Mouse (Mus musculus) hindbrain, embryonic 10.5 days (tissue): ENCODE measurements around the gene Ddhd1. TPM values are rescaled to one million over a fixed set of nuclear protein-coding genes. Genes with fewer than 3 reads are reported as not detected.

Experiments
- DNase-seq: peaks from one replicate; pipeline ENCODE4 v3.0.0-alpha.2; 2017; ENCODE audit warnings: low spot score
- H3K27ac ChIP-seq: fragments of 300-500 bp; sonication (generic); 2 replicates; pipeline ENCODE4 v1.5.1; 2016; ENCODE audit warnings: mild to moderate bottlenecking, moderate library complexity
- H3K27me3 ChIP-seq: fragments of 300-500 bp; sonication (generic); 2 replicates; pipeline ENCODE4 v1.6.1; 2016; ENCODE audit warnings: mild to moderate bottlenecking; ENCODE audit not compliant: poor library complexity, insufficient read depth, severe bottlenecking
- H3K36me3 ChIP-seq: fragments of 300-500 bp; sonication (generic); 2 replicates; pipeline ENCODE4 v1.6.1; 2016; ENCODE audit warnings: mild to moderate bottlenecking, moderate library complexity
- H3K4me1 ChIP-seq: fragments of 300-500 bp; sonication (generic); replicated peaks from 2 replicates; pipeline ENCODE4 v1.6.1; 2016; ENCODE audit warnings: mild to moderate bottlenecking
- H3K4me3 ChIP-seq: fragments of 300-500 bp; sonication (generic); 2 replicates; pipeline ENCODE4 v1.5.1; 2016; ENCODE audit warnings: mild to moderate bottlenecking, moderate library complexity
- H3K9me3 ChIP-seq: fragments of 300-500 bp; sonication (generic); 2 replicates; pipeline ENCODE4 v1.6.1; 2016; ENCODE audit warnings: mild to moderate bottlenecking, moderate library complexity
- WGBS: fragments of 180-500 bp; shearing (Covaris S2); methylation state at CpG from one replicate; pipeline ENCODE4 v1.1.7; 2016; 5-methylcytosine and 5-hydroxymethylcytosine counted together
- polyA plus RNA-seq: library from polyadenylated mRNA; unstranded; fragments of >200 nt; fragmentation: Nextera tagmentation; extraction: Ambion mirVana; gene quantifications from 2 replicates; pipeline ENCODE4 v1.2.1, GENCODE M21; 2016

Gene Ddhd1
- polyA plus RNA-seq, 1 experiment from 2014 or later = 8.5 TPM

DNA sequence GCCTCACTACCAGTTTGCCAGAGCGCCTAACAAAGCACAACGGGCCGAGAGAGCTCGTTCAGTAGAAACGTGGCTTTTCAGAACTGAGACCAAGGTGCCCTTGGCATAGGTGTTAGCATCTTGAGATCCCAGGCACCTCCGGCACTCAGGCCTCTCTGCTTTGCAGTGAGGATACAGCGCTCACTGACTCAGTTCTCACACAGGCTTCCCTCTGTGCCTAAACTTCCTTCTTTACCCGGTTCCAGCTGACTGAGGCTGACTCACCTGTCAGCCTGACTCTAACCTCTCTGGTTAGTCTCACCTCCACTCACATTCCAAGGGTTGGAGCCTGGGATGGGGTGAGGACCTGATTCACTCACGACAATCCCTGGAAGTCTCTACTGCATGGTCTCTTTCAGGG lies 15.7 kb downstream of the Ddhd1 start:
- H3K9me3 ChIP-seq = no peaks in the 10 kb centered on the region
- no peaks in the 10 kb centered on the region for H3K27me3 ChIP-seq
- H3K27ac ChIP-seq = no peak overlapping the region; the same call in 1 of the 2 replicates
- H3K4me1 ChIP-seq = peaks cover 39% of the 10 kb centered on the region
- no peaks in the 10 kb centered on the region for H3K36me3 ChIP-seq
- 83% methylated on average over 9 of the region's 9 CpGs for WGBS
- no peak overlapping the region for H3K4me3 ChIP-seq
- no peak for DNase-seq

DNA sequence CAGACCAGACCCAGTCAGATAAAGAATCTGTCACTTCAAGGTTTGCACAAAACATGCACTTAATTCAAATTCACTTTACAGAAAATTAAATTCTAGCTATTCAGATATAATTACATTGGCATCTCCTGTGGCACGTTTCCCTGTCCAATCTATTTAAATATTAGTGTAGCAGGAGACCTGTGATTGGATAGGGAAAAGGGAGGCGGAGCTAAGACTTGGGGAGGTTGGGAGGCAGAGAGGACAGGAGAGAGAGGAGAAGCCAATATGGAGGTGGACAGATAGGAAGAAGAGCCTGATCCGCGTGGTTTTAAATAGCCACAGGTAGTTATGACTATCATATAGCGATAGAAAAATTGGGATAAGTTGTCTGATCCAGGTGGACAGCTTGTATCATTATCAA lies 19.2 kb downstream of the Ddhd1 start:
- Histone ChIP-seq H3K9me3 (no peaks in the 10 kb centered on the region), H3K27me3 (no peaks in the 10 kb centered on the region), H3K27ac (no peak overlapping the region), H3K4me1 (peaks cover 22% of the 10 kb centered on the region), H3K36me3 (no peaks in the 10 kb centered on the region), H3K4me3 (no peak overlapping the region)
- no peak for DNase-seq
- WGBS = 68% methylated on average over 5 of the region's 5 CpGs

DNA sequence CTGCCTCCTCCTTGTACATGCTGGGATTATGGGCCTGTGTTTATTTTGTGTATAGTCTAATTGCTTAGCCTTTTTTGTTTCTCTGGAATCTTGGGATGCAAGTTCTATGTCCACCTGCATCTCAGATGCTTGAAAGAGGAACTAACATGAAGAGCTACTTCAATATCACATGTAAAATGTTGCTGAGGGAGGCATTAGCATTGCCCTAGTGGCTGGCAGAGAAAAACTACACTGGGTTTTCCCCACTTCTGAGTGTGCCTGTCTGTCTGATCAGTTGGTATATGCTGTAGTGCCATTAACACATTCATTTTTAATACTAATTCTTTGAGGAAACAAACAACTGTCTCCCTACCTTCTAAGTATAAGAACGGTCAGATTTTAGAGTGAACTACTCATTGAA lies 22.4 kb downstream of the Ddhd1 start:
- no peaks in the 10 kb centered on the region for H3K9me3 ChIP-seq
- no peak overlapping the region for H3K4me3 ChIP-seq
- peaks cover 7% of the 10 kb centered on the region for H3K4me1 ChIP-seq
- 94% methylated on average over 1 of the region's 1 CpGs for WGBS
- H3K36me3 ChIP-seq = no peaks in the 10 kb centered on the region
- H3K27ac ChIP-seq = no peak overlapping the region
- no peaks in the 10 kb centered on the region for H3K27me3 ChIP-seq
- DNase-seq = no peak

DNA sequence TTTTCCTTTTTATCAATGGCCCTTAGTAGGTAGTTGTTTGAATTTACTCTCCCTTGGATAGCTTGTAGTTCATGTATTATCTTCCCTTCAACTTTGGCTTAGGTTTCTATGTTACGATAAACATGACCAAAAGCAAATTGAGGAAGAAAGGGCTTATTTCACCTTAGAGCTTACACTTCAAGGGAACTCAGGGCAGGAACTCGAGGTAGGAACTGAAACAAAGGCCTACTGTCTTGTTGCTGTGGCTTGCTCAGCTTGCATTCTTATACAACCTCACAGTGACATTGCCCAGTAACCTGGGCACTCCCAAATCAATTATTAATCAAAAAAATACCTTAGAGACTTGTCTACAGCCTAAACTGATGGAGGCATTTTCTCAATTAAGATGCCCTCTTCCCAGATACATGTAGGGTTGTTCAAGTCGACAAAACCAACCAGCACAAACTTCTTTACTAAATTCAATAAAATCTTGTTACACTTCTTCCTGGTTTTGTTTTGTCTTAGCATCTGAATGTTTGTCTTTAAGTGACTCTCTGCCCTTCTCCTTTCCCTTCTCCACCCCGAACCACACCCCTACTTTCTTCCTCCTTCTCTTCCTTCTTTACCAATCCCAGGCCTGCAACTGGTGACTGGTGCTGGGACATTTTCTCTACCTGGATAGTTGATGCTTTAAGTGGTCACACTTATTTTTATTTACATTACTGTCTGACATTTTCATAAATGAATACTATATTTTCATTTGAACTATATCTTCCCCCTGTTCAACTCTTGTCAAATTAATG lies 25.0 kb downstream of the Ddhd1 start:
- H3K4me3 ChIP-seq = no peak overlapping the region
- H3K36me3 ChIP-seq = no peaks in the 10 kb centered on the region
- no peaks in the 10 kb centered on the region for H3K4me1 ChIP-seq
- DNase-seq = no peak
- H3K27ac ChIP-seq = no peak overlapping the region
- no peaks in the 10 kb centered on the region for H3K9me3 ChIP-seq
- no peaks in the 10 kb centered on the region for H3K27me3 ChIP-seq
- WGBS = 84% methylated on average over 4 of the region's 4 CpGs

DNA sequence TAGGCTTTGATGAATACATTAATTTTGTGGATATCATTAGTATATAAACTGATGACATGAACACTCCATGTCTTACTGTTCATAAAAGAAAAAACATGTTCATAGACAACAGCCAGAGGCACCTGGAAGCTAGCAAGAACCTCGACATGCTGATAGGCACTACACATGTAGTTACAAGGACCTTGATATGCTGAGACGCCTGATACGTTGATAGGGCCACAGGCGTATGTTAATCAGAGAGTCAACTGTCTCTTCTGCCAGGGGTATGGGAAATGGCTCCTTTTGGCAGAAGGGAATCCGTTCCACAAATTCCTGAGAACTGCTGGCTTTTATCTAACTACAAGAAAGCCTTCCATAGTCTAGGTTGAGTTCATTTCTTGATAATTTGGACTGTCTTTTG lies 27.4 kb downstream of the Ddhd1 start:
- Histone ChIP-seq H3K36me3 (no peaks in the 10 kb centered on the region), H3K9me3 (no peaks in the 10 kb centered on the region), H3K4me3 (no peak overlapping the region), H3K27ac (no peak overlapping the region), H3K27me3 (no peaks in the 10 kb centered on the region), H3K4me1 (no peaks in the 10 kb centered on the region)
- 87% methylated on average over 5 of the region's 5 CpGs for WGBS
- no peak for DNase-seq

DNA sequence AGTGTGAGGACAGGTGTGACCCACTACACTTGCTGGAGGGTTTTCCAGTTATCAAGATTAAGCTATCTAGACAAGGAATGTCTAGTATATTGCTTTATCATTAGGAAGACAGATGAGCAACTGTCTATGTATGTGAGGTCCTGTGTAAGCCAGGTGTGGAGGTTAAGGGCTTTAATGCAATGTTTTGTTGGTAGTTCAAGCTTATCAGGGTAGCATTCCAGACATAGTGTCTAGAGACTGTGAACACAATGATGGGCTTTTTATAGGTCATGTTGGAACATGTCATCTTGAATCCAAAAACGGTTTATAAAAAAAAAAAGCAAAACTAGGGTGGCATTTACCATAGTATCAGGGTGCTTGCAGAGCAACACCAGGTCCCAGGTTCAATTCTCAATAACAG lies 28.0 kb downstream of the Ddhd1 start:
- no peaks in the 10 kb centered on the region for H3K36me3 ChIP-seq
- no peak for DNase-seq
- no peaks in the 10 kb centered on the region for H3K4me1 ChIP-seq
- no peak overlapping the region for H3K4me3 ChIP-seq
- 88% methylated on average over 1 of the region's 1 CpGs for WGBS
- H3K27me3 ChIP-seq = no peaks in the 10 kb centered on the region
- no peak overlapping the region for H3K27ac ChIP-seq
- no peaks in the 10 kb centered on the region for H3K9me3 ChIP-seq

DNA sequence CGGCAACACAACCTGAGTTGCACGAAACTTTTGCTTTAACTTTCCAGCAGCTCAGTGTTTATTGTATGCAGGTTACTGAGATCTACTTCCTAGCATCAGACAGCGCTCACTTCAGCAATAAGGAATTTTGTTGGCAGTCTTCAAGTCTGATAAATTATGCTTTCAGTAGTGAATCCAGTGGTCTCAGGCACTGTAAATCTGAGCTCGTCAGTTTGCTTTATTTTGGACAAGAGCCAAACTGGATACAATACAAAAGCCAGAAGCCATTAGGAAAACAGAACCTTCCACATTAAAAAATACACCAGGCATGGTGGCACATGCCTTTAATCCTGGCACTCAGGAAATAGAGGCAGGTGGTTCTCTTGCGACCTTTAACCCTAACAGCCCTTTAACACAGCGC lies 39.6 kb downstream of the Ddhd1 start:
- Histone ChIP-seq H3K27me3 (no peaks in the 10 kb centered on the region), H3K27ac (no peak overlapping the region), H3K9me3 (no peaks in the 10 kb centered on the region), H3K4me3 (no peak overlapping the region), H3K4me1 (no peaks in the 10 kb centered on the region), H3K36me3 (peaks cover 43% of the 10 kb centered on the region)
- WGBS = 90% methylated on average over 6 of the region's 6 CpGs
- DNase-seq = no peak

DNA sequence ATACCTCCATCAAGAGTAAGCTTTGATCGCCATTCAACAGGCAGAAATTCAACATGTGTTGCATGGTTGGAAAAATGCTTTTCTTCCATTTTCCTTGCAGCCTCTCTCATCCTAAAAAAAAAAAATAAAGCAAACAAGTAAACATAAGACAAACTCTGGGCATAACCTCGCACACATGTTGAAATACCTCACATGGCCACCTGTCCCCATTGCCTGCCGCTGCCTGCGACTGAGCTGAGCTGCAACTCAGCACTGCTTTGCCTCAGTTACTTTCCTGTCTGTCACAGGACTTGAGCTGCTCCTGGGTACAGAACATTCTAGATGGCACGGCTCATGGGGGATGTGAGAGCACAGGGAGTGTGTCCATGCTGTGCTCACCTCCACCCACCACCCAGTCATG lies 41.4 kb downstream of the Ddhd1 start:
- no peak overlapping the region for H3K4me3 ChIP-seq
- no peak overlapping the region for H3K27ac ChIP-seq
- no peak for DNase-seq
- WGBS = 93% methylated on average over 5 of the region's 5 CpGs
- H3K4me1 ChIP-seq = no peaks in the 10 kb centered on the region
- H3K9me3 ChIP-seq = no peaks in the 10 kb centered on the region
- no peaks in the 10 kb centered on the region for H3K27me3 ChIP-seq
- peaks cover 60% of the 10 kb centered on the region for H3K36me3 ChIP-seq

DNA sequence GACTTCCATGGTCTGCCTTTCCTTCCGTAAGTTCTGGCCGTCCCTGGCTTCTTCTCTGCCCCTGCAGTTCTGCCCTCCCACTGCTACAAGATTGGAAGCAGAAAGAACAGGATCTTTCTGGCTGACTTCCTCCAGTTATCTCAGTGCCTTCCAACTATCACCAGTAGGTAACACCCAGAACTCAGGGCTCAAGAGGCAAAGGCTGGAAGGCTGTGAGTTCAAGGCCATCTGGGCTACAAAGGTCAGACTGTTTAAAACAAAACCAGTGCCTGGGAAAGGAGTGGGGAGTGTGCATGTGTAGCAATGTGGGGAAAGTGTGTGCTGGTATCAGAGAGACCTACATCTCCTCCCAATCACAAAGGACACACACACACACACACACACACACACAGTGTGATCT lies 42.2 kb downstream of the Ddhd1 start:
- no peaks in the 10 kb centered on the region for H3K4me1 ChIP-seq
- DNase-seq = no peak
- no peak overlapping the region for H3K27ac ChIP-seq
- H3K4me3 ChIP-seq = no peak overlapping the region
- H3K36me3 ChIP-seq = peaks cover 61% of the 10 kb centered on the region
- no peaks in the 10 kb centered on the region for H3K27me3 ChIP-seq
- WGBS = 86% methylated on average over 2 of the region's 2 CpGs
- H3K9me3 ChIP-seq = no peaks in the 10 kb centered on the region

DNA sequence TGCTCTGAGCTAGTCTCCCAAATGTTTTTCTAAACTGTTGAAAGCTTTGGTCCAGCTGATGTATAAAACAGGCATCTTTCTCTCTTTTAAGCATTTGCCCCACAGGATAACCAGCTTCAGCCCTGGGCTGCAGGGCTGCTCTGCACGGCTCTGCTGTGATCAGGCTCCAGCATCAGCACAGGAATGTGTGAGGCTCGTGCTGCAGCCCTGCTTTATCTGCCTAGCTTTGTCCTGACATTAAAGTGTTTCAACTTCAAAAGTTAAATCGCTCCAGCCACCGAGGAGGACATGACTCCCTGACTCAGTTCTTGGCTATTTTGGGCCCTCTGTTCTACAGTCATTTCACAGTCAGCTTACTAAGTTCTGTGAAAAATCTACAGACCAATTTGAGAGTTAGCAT lies 43.1 kb downstream of the Ddhd1 start:
- Histone ChIP-seq H3K36me3 (peaks cover 67% of the 10 kb centered on the region), H3K4me3 (no peak overlapping the region), H3K4me1 (no peaks in the 10 kb centered on the region), H3K9me3 (no peaks in the 10 kb centered on the region), H3K27me3 (no peaks in the 10 kb centered on the region), H3K27ac (no peak overlapping the region)
- DNase-seq = no peak
- 76% methylated on average over 4 of the region's 4 CpGs for WGBS

DNA sequence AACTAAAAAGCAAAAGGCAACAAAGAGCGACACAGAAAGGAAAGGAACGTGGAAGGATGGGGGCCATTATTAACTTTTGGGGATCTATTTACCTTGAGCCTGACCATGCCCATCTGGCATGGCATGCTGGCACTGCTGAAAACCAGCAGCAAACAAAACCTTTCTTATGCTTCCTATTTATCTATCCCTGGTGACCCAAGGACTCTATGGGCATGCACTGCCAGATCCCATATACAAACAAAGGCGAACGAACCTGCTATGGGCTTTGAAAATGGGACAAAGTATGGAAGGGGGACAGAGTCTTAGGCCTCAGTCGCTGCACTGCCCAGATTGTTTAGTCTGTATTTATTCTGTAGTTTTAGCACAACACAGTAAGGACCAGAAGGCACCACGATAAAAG lies 43.5 kb downstream of the Ddhd1 start:
- peaks cover 69% of the 10 kb centered on the region for H3K36me3 ChIP-seq
- no peak for DNase-seq
- 90% methylated on average over 6 of the region's 6 CpGs for WGBS
- H3K9me3 ChIP-seq = no peaks in the 10 kb centered on the region
- no peaks in the 10 kb centered on the region for H3K27me3 ChIP-seq
- no peaks in the 10 kb centered on the region for H3K4me1 ChIP-seq
- no peak overlapping the region for H3K27ac ChIP-seq
- H3K4me3 ChIP-seq = no peak overlapping the region

DNA sequence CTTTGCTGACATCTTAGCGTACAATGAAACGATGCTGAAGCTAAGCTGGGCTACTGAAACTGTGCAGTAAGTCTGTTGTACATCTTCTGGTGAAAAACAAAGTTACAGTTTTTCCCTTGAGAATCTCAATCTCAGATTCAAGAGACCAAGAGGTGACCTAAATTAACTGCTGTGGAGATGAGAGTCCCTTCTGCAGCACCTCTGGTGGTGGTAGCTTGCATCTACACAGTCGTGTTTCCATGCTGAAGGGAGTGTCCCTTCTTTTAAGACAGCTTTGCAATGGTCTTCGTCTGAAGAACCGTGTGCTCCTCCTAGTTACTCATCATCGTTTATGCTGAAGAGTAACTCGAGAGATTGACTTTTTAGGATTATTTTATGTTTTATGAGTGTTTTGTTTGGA lies 46.3 kb downstream of the Ddhd1 start:
- WGBS = 87% methylated on average over 7 of the region's 7 CpGs
- Histone ChIP-seq H3K27me3 (no peaks in the 10 kb centered on the region), H3K9me3 (no peaks in the 10 kb centered on the region), H3K27ac (no peak overlapping the region), H3K4me3 (no peak overlapping the region), H3K36me3 (peaks cover 68% of the 10 kb centered on the region), H3K4me1 (no peaks in the 10 kb centered on the region)
- no peak for DNase-seq

DNA sequence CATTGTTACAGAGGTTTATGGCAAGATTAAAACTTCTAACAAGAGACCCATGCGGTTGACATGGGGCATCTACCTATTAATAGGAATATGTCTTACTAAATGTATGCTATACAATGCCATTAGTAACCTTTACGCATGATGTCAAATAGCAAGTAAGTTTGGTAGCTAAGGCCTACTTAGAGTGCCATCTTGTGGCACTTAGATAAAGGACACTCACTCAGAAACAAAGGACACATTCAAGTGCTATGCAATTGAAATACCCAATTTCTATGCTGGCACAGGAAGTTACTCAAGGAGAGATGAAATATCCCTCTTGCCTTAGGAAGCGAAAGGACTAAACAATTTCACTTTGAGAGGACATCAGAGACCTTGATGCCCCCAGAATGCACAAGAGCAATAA lies 55.9 kb downstream of the Ddhd1 start:
- Histone ChIP-seq H3K27me3 (no peaks in the 10 kb centered on the region), H3K36me3 (peaks cover 31% of the 10 kb centered on the region), H3K27ac (no peak overlapping the region), H3K9me3 (no peaks in the 10 kb centered on the region), H3K4me3 (no peak overlapping the region), H3K4me1 (no peaks in the 10 kb centered on the region)
- 67% methylated on average over 3 of the region's 3 CpGs for WGBS
- DNase-seq = no peak

DNA sequence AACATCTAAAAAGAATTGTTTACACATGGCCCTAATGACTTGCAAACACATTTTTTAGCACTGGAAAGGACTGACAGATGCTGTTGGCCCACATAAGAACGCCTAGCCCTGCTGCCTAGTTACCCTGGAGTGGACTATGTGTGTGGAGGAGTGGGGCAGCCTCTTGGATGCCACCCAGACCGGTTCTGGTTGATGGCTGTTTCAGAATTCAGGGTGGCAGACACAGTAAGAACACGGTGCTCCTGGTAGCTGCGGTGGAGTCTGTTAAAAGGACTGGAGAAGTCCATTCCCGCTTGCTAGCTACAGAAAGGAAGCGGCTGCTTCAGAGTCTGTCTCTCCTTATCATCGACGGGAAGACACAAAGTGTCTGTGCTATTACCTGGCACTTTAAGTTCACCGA lies 57.4 kb downstream of the Ddhd1 start:
- H3K36me3 ChIP-seq = peaks cover 29% of the 10 kb centered on the region
- no peaks in the 10 kb centered on the region for H3K27me3 ChIP-seq
- no peaks in the 10 kb centered on the region for H3K4me1 ChIP-seq
- H3K9me3 ChIP-seq = no peaks in the 10 kb centered on the region
- H3K27ac ChIP-seq = no peak overlapping the region
- no peak for DNase-seq
- H3K4me3 ChIP-seq = no peak overlapping the region
- WGBS = 93% methylated on average over 9 of the region's 9 CpGs
